Mouse (Mus musculus) neural tube, embryonic 14.5 days (tissue): ENCODE results near the gene Trpm2. TPM values are rescaled to one million over a fixed set of nuclear protein-coding genes. Genes with fewer than 3 reads are reported as not detected.

Source experiments
- ATAC-seq: fragments of 200-750 bp; cut with Nextera tagmentation; 2 replicates; pipeline ENCODE4 v1.8.0; 2017; ENCODE audit warnings: low read depth, mild to moderate bottlenecking, moderate TSS enrichment, moderate library complexity
- H3K27ac ChIP-seq: fragments of 300-500 bp; sonication (generic); 2 replicates; pipeline ENCODE4 v1.5.1; 2014; ENCODE audit warnings: low read depth, mild to moderate bottlenecking, control low read depth, low read length, moderate library complexity, mixed read lengths
- H3K27me3 ChIP-seq: fragments of 300-500 bp; sonication (generic); 2 replicates; pipeline ENCODE4 v1.6.1; 2014; ENCODE audit warnings: low read length; ENCODE audit not compliant: control insufficient read depth, insufficient read depth
- H3K36me3 ChIP-seq: fragments of 300-500 bp; sonication (generic); 2 replicates; pipeline ENCODE4 v1.6.1; 2014; ENCODE audit warnings: low read length, mixed read lengths; ENCODE audit not compliant: control insufficient read depth, insufficient read depth
- H3K4me1 ChIP-seq: fragments of 300-500 bp; sonication (generic); 2 replicates; pipeline ENCODE4 v1.6.1; 2014; ENCODE audit warnings: low read length; ENCODE audit not compliant: control insufficient read depth, insufficient read depth
- H3K4me2 ChIP-seq: fragments of 300-500 bp; sonication (generic); 2 replicates; pipeline ENCODE4 v1.6.1; 2014; ENCODE audit warnings: mild to moderate bottlenecking, low read depth, low read length, control low read depth
- H3K4me3 ChIP-seq: fragments of 300-500 bp; sonication (generic); 2 replicates; pipeline ENCODE4 v1.5.1; 2014; ENCODE audit warnings: low read depth, low read length, control low read depth, mixed read lengths
- H3K9ac ChIP-seq: fragments of 300-500 bp; sonication (generic); replicated peaks from 2 replicates; pipeline ENCODE4 v1.6.1; 2014; ENCODE audit warnings: low read depth, mild to moderate bottlenecking, control low read depth, low read length, mixed read lengths
- H3K9me3 ChIP-seq: fragments of 300-500 bp; sonication (generic); 2 replicates; pipeline ENCODE4 v1.6.1; 2016; ENCODE audit warnings: low read length; ENCODE audit not compliant: control insufficient read depth
- WGBS: fragments of 180-500 bp; shearing (Covaris S2); extraction: QIAGEN DNeasy Blood & Tissue Kit; methylation state at CpG from one replicate; pipeline ENCODE4 v1.1.7; 2014; 5-methylcytosine and 5-hydroxymethylcytosine counted together
- polyA plus RNA-seq: library from polyadenylated mRNA; unstranded; fragments of >200 nt; fragmentation: Nextera tagmentation; extraction: Ambion mirVana; gene quantifications from 2 replicates; pipeline ENCODE4 v1.2.1, GENCODE M21; 2014

Trpm2 gene
- polyA plus RNA-seq, 1 experiment from 2014 or later: 9.2 TPM

DNA sequence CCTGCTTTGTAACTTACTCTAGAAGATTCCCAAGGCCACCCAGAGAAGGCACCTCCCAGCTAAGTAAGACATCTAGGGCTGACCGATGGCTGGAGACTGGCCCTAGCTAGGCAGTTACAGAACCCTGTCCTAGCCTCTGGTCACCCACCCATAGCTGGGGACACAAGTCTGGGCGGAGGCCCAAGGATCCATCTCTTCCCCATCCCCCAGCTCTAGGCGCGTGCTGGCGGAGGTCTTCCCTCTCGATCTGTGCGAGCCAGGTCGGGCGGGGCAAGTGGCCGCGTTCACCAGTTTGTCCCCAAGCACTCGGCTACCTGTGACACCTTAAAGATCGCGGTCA, 68.5 kb downstream of the Trpm2 start:
- Histone ChIP-seq H3K9ac (peak overlapping the region; percentile 70), H3K27me3 (no peaks in the 10 kb centered on the region), H3K4me2 (peak overlapping the region; percentile 66), H3K27ac (peak overlapping the region; percentile 50; the same call in 1 of the 2 replicates), H3K9me3 (no peaks in the 10 kb centered on the region), H3K36me3 (no peaks in the 10 kb centered on the region), H3K4me3 (peak overlapping the region; percentile 53), H3K4me1 (0 out of 2 replicates have a peak, but pooled peaks cover 4% of the 10 kb centered on the region)
- 2% methylated on average over 14 of the region's 14 CpGs for WGBS
- ATAC-seq: peak; percentile 32

DNA sequence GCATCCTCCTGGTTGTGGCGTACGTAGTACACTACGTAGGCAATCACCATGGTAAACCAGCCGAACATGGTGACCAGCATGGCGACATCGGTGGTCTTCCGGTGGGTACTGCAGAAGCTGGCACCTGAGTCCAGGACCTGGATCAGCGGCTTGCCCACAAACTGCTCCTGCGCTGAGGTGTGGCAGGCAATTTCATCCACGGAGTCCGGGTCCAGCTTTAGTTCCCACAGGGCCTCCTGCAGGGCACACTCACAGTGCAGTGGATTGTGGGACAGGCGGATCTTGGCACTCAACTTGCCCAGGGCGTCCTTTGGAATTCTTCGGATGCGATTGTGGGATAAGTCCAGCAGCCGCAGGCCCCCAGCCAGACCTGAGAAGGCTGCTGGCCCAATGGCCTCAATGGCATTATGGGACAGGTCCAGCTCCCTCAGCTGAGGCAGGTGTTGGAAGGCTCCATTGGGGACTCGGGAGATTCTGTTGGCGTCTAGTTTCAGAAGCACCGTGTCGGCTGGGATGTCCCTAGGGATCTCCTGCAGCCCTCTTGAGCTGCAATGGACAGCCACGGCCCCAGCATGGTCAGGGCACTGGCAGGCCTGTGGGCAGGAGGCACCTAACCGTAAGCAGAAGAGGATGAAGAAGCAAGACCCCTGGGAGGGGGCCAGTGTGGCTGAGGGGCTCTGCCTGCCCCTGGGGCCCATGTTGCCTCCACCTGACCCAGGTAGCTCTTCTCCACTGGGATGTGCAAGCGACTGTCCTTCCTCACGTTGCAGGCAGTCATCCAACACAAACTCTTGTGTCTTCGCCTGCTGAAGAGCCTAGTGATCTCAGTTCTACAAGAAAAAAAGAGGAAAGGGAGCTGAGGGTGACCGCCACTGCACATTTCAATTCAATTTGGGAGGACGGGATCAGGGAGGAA, 69.2 kb downstream of the Trpm2 start:
- Histone ChIP-seq H3K4me1 (0 out of 2 replicates have a peak, but pooled peaks cover 4% of the 10 kb centered on the region), H3K9me3 (no peaks in the 10 kb centered on the region), H3K4me2 (peak overlapping the region; percentile 66), H3K27ac (no peak overlapping the region), H3K9ac (peak overlapping the region; percentile 70; the same call in 1 of the 2 replicates), H3K36me3 (no peaks in the 10 kb centered on the region), H3K27me3 (no peaks in the 10 kb centered on the region), H3K4me3 (peak overlapping the region; percentile 53)
- 83% methylated on average over 27 of the region's 27 CpGs for WGBS
- no peak for ATAC-seq

DNA sequence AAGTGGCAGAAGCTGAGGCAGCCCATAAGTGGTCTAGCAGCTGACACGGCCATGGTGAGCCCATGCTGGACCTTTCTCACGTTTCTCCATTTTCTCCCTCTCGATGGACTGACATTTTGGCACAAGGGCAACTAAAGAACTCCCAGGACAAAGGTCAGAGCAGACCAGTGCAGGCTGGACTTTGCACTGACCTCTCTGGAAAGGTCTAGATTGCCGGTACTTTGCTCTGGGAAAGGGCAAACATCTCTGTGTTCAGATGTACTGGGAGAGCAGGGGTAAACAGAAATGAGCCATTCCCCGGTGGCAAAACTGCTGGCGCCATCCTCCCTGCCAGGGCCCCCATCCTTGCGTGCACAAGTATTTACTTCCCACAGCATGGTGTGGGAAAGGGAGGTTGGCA, 70.2 kb downstream of the Trpm2 start:
- 79% methylated on average over 7 of the region's 7 CpGs for WGBS

DNA sequence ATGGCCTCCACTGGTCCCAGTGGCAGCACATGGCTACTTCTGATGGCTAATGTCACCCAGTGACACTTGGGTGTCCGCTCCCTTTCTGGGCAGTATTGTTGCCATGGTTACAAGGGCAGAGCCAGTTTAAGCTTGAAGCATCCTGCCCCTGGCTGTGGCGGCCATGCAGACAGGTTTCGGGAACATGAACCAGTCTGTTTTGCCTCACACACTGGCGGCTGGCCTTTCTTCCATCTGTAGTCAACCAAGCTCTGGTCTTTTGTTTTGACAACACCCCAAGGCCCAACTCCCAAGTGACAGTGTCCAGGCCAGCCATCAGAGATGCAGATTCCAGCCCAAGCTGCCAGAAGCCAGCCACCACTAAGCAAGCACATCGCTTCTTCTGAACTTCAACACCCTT, 74.8 kb downstream of the Trpm2 start:
- no peaks in the 10 kb centered on the region for H3K36me3 ChIP-seq
- no peaks in the 10 kb centered on the region for H3K9me3 ChIP-seq
- no peak overlapping the region for H3K4me3 ChIP-seq
- 64% methylated on average over 5 of the region's 5 CpGs for WGBS
- 0 out of 2 replicates have a peak, but pooled peaks cover 4% of the 10 kb centered on the region for H3K4me1 ChIP-seq
- ATAC-seq: no peak
- H3K27ac ChIP-seq: no peak overlapping the region
- no peaks in the 10 kb centered on the region for H3K27me3 ChIP-seq
- H3K4me2 ChIP-seq: no peak overlapping the region
- H3K9ac ChIP-seq: no peak overlapping the region

More for the DNA sequence above, 70.2 kb downstream of the Trpm2 start:
- ATAC-seq: no peak
- no peaks in the 10 kb centered on the region for H3K9me3 ChIP-seq
- 0 out of 2 replicates have a peak, but pooled peaks cover 4% of the 10 kb centered on the region for H3K4me1 ChIP-seq
- no peak overlapping the region for H3K9ac ChIP-seq
- H3K27ac ChIP-seq: no peak overlapping the region
- H3K4me3 ChIP-seq: no peak overlapping the region
- no peaks in the 10 kb centered on the region for H3K36me3 ChIP-seq
- no peaks in the 10 kb centered on the region for H3K27me3 ChIP-seq
- H3K4me2 ChIP-seq: no peak overlapping the region

DNA sequence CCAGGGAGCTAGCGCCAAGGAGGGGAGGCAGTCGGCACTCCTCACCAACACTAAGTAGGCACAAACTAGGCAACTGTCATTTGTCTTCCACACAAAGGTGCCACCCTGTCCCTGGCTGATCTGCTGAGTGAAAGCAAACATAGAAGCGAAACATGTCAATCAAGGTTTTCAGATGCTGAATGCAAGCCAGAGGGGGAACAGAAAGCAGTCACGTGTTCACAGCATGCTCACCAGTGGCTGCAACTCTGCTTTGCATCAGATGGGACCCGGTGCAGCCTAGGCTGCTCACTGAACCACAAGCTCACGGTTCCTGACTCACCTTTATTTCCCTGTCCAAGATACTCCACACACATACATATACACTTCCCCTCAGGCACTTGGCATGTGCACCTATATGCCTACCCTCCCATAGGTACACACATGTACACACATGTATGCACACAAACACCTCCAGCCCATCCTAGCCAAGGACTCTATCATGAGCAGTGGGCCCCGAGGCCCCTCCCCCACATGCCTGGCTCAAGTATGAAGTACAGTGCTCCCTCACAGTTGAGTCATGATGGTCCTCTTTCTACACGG, 79.3 kb downstream of the Trpm2 start:
- H3K27ac ChIP-seq: no peak overlapping the region
- 91% methylated on average over 8 of the region's 8 CpGs for WGBS
- no peak for ATAC-seq

DNA sequence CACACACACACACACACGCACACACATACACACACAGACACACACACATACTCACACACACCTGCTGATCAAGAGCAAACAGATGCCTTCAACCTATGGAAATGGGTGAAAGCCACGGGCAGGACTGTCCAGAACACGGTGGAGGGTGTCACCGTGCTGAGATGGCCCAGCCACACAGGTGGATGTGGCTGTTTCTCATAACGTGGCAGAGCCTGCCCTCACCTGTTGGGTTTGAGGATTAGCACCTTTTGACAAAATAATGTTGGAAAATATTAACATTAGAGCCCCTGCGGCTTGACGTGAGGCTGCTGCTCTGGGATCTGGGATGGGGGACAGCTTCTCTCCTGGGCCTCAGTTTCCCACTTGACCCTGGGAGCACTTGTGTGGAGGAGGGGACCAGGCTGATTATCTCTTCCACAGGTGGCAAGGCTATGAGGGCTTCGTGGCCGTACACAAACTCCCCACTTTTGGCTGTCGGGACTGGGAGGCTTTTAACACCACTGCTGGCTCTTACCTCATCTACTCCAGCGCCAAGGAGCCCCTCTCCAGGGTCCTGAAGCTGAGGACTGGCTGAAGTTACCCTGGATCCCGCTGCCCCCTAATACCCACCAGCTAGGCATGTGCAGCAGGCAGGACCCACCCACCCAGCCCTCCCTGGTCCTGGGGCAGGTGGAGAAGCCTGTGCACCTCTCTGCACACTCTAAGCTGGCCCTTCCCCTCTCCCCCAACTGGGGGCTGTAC, 84.2 kb downstream of the Trpm2 start:
- ATAC-seq: no peak
- no peaks in the 10 kb centered on the region for H3K36me3 ChIP-seq
- H3K4me3 ChIP-seq: no peak overlapping the region
- no peak overlapping the region for H3K9ac ChIP-seq
- WGBS: 64% methylated on average over 12 of the region's 12 CpGs
- no peak overlapping the region for H3K4me2 ChIP-seq
- H3K9me3 ChIP-seq: no peaks in the 10 kb centered on the region
- no peaks in the 10 kb centered on the region for H3K27me3 ChIP-seq
- no peaks in the 10 kb centered on the region for H3K4me1 ChIP-seq
- H3K27ac ChIP-seq: no peak overlapping the region

More for the DNA sequence above, 79.3 kb downstream of the Trpm2 start:
- H3K27me3 ChIP-seq: no peaks in the 10 kb centered on the region
- no peaks in the 10 kb centered on the region for H3K4me1 ChIP-seq
- H3K9me3 ChIP-seq: no peaks in the 10 kb centered on the region
- H3K9ac ChIP-seq: no peak overlapping the region
- no peak overlapping the region for H3K4me3 ChIP-seq
- no peak overlapping the region for H3K4me2 ChIP-seq
- H3K36me3 ChIP-seq: no peaks in the 10 kb centered on the region

DNA sequence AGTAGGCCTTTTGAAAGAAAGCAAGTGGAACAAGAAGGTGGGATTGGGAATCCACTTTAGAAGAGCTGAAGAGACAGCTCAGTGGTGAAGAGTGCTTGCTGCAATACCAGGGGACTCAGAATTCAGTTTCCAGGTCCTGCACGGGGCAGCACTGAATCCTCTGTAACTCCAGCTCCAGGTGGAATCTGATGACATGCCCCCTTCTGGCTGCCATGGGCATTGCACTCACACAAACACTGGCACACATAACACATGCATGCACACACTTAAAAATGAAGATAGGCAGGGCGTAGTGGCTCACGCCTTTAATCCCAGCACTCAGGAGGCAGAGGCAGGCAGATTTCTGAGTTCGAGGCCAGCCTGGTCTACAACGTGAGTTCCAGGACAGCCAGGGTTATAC, 87.8 kb downstream of the Trpm2 start:
- no peaks in the 10 kb centered on the region for H3K4me1 ChIP-seq
- H3K36me3 ChIP-seq: no peaks in the 10 kb centered on the region
- ATAC-seq: no peak
- H3K4me2 ChIP-seq: no peak overlapping the region
- no peaks in the 10 kb centered on the region for H3K9me3 ChIP-seq
- no peaks in the 10 kb centered on the region for H3K27me3 ChIP-seq
- H3K9ac ChIP-seq: no peak overlapping the region
- H3K27ac ChIP-seq: no peak overlapping the region
- 87% methylated on average over 5 of the region's 5 CpGs for WGBS
- no peak overlapping the region for H3K4me3 ChIP-seq

DNA sequence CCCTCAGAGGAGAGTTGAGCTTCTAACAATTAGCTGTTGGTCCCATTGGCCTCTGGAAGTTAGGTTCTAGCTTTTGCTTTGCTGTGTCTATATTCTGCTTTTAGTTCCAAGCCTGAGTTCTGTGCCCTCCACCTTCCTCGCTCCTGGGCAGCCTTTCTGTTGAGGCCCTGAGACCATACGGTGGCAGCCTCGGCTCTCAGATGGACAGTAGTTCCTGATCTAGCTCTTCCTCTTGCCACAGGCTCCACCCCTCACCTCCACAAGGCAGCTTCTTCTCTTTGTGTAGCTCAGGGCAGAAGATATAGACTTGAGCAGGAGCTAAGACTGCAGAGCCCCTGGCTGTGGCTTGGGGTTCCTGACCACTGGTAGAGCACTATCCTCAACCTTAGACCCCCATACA, 90.1 kb downstream of the Trpm2 start:
- 82% methylated on average over 3 of the region's 3 CpGs for WGBS

More for the DNA sequence above, 90.1 kb downstream of the Trpm2 start:
- no peak overlapping the region for H3K9ac ChIP-seq
- H3K9me3 ChIP-seq: no peaks in the 10 kb centered on the region
- no peak for ATAC-seq
- no peaks in the 10 kb centered on the region for H3K36me3 ChIP-seq
- no peaks in the 10 kb centered on the region for H3K4me1 ChIP-seq
- no peak overlapping the region for H3K4me3 ChIP-seq
- no peak overlapping the region for H3K27ac ChIP-seq
- no peak overlapping the region for H3K4me2 ChIP-seq
- H3K27me3 ChIP-seq: no peaks in the 10 kb centered on the region
